Mouse (Mus musculus): ENCODE data around the gene Tmem207. TPM values are rescaled to one million over a fixed set of nuclear protein-coding genes. Genes with fewer than 3 reads are reported as not detected.
A peak's percentile ranks its signal among the peaks of the same experiment; 100 is the strongest.
"Not testable (repeated sequence)": the region's sequence is repeated elsewhere in the genome, so short reads cannot be mapped to it uniquely, and the experiment has no call there.

Tmem207 gene
- not detected for total RNA-seq (2021)

- intact Hi-C loops (cut with DNase I): loop anchor here (10.0 kb wide), 1 partner anchor 292 kb away; no protein-coding TSS in a partner anchor
- no peak for DNase-seq
These were observed at the start of gene Tmem207 for GRCm38 (mm10) chr16:26526669-26527068. TSS of gene Tmem207 (minus strand) at chr16:26526769.

- intact Hi-C loops (cut with DNase I): no loop called here
- no peak for DNase-seq
These were observed 47.6 kb upstream of the Tmem207 start for GRCm38 (mm10) chr16:26574173-26574572.

GRCm38 (mm10) chr16:26571836-26572235, 45.3 kb upstream of the Tmem207 start:
- intact Hi-C loops (cut with DNase I): no loop called here
- no peak for DNase-seq

GRCm38 (mm10) chr16:26569387-26569978, 42.9 kb upstream of the Tmem207 start:
- intact Hi-C loops (cut with DNase I): no loop called here
- no peak for DNase-seq

GRCm38 (mm10) chr16:26562771-26563170, 36.2 kb upstream of the Tmem207 start:
- DNase-seq: no peak
- intact Hi-C loops (cut with DNase I): no loop called here

- intact Hi-C loops (cut with DNase I): no loop called here
- DNase-seq: no peak
These were observed 35.2 kb upstream of the Tmem207 start for GRCm38 (mm10) chr16:26561743-26562142.

GRCm38 (mm10) chr16:26558797-26559196, 32.2 kb upstream of the Tmem207 start:
- intact Hi-C loops (cut with DNase I): no loop called here
- no peak for DNase-seq

GRCm38 (mm10) chr16:26552234-26552633, 25.7 kb upstream of the Tmem207 start:
- intact Hi-C loops (cut with DNase I): no loop called here
- no peak for DNase-seq

- no peak for DNase-seq
- intact Hi-C loops (cut with DNase I): no loop called here
These were observed 22.7 kb upstream of the Tmem207 start for GRCm38 (mm10) chr16:26549221-26549620.

GRCm38 (mm10) chr16:26546879-26547206, 20.3 kb upstream of the Tmem207 start:
- intact Hi-C loops (cut with DNase I): no loop called here
- DNase-seq: no peak

- no peak for DNase-seq
- intact Hi-C loops (cut with DNase I): no loop called here
These were observed 19.8 kb upstream of the Tmem207 start for GRCm38 (mm10) chr16:26546170-26546878.

GRCm38 (mm10) chr16:26532287-26532686, 5.7 kb upstream of the Tmem207 start:
- intact Hi-C loops (cut with DNase I): no loop called here
- no peak for DNase-seq

GRCm38 (mm10) chr16:26530451-26530850, 3.9 kb upstream of the Tmem207 start:
- intact Hi-C loops (cut with DNase I): no loop called here

GRCm38 (mm10) chr16:26527931-26528666, 1.5 kb upstream of the Tmem207 start:
- intact Hi-C loops (cut with DNase I): loop anchor here (10.0 kb wide), 1 partner anchor 293 kb away; no protein-coding TSS in a partner anchor
- DNase-seq: peak; percentile 34

More at GRCm38 (mm10) chr16:26530451-26530850, 3.9 kb upstream of the Tmem207 start:
- DNase-seq: no peak

GRCm38 (mm10) chr16:26525832-26526231, 737 bp downstream of the Tmem207 start:
- DNase-seq: no peak
- intact Hi-C loops (cut with DNase I): loop anchor here (10.0 kb wide), 1 partner anchor 291 kb away; no protein-coding TSS in a partner anchor

GRCm38 (mm10) chr16:26519596-26519995, 7.0 kb downstream of the Tmem207 start:
- intact Hi-C loops (cut with DNase I): no loop called here
- DNase-seq: peak; percentile 14

GRCm38 (mm10) chr16:26504961-26505360, 21.6 kb downstream of the Tmem207 start:
- intact Hi-C loops (cut with DNase I): no loop called here

GRCm38 (mm10) chr16:26500738-26501137, 25.8 kb downstream of the Tmem207 start:
- intact Hi-C loops (cut with DNase I): no loop called here
- DNase-seq: no peak

More at GRCm38 (mm10) chr16:26504961-26505360, 21.6 kb downstream of the Tmem207 start:
- DNase-seq: no peak

GRCm38 (mm10) chr16:26499705-26500104, 26.9 kb downstream of the Tmem207 start:
- DNase-seq; intact Hi-C loops (cut with DNase I): not testable (repeated sequence)

- DNase-seq: peak; percentile 13
- intact Hi-C loops (cut with DNase I): no loop called here
These were observed 30.8 kb downstream of the Tmem207 start for GRCm38 (mm10) chr16:26495721-26496120.

- intact Hi-C loops (cut with DNase I): no loop called here
These were observed 55.3 kb downstream of the Tmem207 start for GRCm38 (mm10) chr16:26471254-26471653.

More at GRCm38 (mm10) chr16:26471254-26471653, 55.3 kb downstream of the Tmem207 start:
- DNase-seq: no peak
